Mouse (Mus musculus): ENCODE measurements around the gene Mertk.

Gene Mertk

DNA sequence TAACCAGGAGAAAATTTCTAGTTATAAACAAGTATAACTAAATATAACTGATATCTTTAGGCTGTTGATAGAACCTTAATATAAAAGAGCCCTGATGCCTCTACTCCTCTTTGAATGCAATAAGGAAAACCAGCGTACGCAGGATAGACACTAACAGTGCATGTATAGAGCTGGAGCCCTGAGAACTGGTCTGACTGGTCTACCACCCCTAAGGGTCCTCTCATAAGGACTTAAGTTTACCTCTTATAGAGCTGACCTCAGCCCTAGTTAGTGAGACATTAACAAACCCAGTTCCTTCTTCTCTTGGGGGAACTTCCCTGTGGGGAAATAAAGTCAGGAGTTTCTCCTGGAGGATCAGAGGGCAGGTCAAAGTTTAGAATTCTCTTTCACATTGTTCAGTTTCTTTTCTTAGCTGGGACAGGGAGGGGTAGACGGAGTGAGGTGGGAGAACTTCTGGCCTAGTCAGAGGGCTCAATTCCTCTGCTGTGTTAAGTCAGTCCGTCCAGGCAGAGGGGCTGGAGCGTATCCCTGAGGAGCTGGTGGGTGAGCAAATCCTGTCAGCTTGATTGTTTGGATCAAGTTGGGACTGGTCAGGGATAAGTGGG, 23.5 kb downstream of the Mertk start:
- no peak for DNase-seq (ENCODE audit: low spot score in 2 of 2)

DNA sequence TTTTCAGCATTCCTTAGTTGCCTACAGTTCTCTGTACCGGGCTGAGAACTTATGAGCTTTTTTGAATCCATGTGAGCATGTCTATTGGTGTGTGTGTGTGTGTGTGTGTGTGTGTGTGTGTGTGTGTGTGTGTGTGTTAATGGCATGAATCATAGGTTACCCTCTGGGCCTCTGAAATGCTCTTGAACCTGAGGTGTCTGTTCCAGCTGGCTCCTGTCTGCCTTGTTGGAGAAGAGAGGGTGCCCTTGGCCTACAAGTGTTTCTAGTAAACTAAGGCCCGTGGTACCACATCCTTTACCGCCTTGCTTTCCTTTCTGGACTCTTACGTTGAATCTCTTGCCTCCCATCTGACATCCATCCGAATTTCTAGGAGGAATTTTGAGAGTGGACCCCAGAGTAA, 27.3 kb downstream of the Mertk start:
- DNase-seq (ENCODE audit: low spot score in 2 of 2), result no peak

DNA sequence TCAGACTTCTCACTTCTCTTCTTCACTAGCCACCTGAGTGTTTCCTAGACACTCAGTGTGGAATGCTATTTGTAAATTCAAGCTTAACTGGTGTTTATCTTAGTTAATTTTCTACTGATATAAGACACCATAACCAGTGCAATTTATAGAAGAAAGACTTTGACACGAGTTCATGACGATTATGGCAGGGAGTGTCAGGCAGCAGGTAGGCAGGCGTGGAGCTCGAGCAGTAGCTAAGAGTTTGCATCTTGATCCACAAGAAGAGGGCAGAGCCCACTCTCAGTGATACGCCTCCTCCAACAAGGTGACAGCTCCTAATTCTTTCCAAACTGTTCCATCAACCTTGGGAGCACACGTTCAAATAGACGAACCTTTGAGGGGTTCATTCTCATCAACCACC, 27.9 kb downstream of the Mertk start:
- DNase-seq (ENCODE audit: low spot score in 2 of 2), result no peak

DNA sequence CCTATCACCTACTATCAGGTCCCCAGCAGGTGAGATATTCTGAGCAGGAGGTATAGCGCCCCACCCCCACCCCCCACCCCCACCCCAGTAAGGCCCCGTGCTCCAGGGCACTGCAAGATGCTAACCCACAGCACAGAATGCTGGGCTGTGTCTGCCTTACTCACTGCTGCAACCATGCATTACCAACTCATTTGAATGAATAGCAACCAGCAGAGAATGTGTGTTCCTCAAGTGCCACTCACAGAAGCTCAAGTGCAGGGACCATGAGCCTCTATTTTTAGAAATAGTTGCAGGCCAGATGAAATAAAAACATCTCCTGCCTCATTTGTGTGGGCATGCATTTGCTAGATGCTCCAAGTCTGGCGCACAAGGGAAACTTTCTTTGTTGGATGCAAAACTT, 28.8 kb downstream of the Mertk start:
- DNase-seq (ENCODE audit: low spot score in 2 of 2), result no peak

DNA sequence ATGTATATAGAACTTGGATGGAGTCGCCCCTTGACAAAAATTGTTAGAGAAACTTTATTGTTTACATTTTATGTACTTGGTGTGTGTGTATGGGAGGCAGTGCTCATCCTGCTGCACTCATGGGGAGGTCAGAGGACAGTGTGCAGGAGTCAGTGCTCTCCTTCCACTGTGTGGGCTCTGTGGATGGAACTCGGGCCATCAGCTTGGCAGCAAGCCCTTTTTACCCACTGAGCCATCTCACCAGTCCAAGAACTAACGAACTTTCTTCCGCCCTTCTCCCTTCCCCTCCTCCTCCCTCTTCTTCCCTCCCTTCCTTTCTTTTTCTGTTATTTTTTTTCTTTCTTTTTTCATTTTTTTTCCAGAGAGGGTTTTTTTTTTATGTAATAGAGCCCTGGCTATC, 29.3 kb downstream of the Mertk start:
- no peak for DNase-seq (ENCODE audit: low spot score in 2 of 2)

DNA sequence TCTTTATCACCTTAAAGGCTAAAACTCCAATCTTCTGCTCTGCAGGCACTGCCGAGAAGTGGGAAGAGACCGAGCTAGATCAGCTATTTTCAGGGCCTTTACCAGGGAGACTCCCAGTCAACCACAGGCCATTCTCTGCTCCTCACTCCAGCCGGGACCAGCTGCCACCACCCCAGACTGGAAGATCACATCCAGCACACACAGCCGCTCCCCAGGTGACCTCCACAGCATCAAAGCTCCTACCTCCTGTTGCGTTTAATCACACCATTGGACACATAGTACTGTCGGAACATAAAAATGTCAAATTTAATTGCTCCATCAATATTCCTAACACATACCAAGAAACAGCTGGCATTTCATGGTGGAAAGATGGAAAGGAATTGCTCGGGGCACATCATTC, 30.4 kb downstream of the Mertk start:
- DNase-seq (ENCODE audit: low spot score in 2 of 2), result no peak

DNA sequence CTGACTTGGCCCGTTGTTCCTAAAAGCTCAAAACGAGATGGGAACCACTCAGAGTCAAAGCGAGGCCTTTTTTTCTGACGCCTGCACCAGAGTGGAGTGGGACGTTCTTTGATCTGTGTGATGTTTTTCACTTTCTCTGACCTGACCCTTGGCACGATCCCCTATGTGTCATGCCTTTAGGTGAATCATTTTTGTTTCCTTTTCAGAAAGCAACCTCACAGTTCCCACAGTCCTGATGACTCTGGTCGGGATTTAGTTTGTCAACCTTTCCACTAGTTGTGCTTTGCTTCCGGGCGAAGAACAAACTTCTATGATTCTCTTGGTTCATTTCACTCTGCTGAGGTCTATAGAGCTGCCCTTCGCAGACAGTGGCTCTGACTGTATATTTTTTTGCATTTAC, 32.8 kb downstream of the Mertk start:
- DNase-seq (ENCODE audit: low spot score in 2 of 2), result no peak

DNA sequence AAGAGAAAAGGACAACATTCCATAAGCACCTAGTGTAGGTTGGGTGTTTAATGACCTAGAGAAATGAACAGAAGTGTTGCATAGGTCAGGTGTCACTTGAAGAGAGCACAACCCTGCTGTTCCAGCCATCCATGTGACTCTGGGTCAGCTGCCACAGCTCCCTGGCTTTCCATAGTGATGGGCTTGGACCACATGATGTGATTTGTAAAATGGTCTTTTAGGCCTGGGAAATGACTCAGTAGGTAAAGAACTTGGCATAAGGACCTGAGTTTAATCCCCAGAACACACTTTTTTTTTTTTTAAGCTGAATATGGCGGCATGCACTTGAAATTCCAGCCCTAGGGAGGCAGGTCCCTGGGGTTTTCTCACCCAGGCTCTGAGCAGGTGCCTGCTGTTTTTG, 33.2 kb downstream of the Mertk start:
- no peak for DNase-seq (ENCODE audit: low spot score in 2 of 2)

DNA sequence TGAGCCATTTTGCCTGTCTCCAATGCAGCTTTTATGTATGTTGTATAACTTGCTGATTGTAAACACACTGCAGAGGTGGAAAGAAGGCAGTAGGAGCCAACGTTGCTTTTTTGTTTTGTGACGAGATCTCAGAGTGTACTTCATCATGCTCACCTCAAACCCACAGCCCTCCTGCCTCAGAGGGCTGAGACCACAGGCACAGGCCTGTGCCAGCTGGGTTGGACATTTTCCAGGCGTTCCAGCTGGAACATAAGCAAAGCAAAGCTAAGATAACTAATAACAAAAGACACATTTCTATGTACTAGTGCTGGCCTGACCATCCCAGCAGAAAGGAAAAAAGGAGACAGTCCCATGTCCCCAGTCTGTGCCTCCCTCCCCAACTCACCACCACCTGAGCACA, 36.3 kb downstream of the Mertk start:
- DNase-seq (ENCODE audit: low spot score in 2 of 2), result no peak

DNA sequence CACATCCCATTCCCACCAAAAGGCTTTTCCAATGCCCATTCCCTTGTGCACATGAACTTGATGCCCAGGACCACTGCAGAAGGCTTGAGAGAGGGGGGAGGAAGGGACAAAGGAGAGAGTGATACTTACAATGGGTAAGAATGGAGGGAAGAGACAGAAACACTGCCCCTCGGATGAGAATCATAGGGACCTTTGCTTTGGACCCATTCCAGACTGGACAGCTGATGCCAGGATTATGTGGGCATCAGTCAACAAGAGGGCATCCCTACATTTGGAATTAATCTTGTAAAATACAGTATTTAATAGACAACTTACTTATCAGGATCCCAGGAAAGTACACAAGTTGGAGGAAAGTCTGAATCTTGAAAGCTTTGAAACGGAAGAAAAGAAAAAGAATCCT, 38.3 kb downstream of the Mertk start:
- DNase-seq (ENCODE audit: low spot score in 2 of 2), result no peak

DNA sequence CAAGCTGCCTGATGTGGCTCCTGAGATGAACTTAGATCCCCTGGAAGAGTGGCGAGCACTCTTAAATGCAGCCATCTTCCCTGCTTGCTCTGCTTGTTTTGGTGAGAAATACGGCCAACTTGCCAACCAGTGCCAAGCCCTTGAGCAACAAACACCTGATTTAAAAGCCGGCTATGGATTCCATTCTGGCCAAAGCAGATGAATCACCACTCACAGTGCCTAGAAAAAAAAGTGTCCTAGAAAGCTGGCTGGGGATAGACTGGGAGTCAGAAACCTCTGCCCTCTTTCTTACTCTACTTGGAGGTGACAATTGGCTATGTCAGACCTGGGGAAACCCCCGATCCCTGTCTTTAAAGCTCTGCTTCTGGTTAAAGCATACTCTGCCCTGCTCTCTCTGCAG, 39.0 kb downstream of the Mertk start:
- DNase-seq (ENCODE audit: low spot score in 2 of 2), result no peak

DNA sequence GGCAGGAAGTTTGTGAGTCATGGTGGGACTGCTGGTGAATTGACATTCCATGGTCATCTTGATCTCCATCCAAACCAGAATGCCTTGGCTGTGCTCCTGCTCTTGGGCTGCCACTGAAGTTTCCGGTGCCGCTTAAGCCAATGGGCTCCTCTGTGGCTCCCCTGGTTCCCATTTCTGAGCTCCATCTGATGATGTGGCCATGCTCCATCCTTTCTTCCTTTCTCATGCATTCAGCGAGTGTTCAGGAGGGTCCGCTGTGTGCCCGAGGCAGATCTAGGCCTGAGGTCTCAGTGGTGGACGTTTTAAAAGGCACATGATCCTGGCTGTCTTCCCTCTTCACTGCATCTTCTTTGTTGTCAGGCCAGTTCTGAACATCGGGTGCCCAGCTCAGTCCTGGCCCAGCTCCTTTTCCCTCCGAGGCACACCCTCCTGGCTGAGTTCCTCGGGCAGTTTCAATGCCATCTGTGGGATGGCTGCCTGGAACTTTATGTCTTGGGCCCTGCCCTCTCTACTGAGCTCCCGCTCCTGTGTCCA, 40.0 kb downstream of the Mertk start:
- DNase-seq (ENCODE audit: low spot score in 2 of 2), result no peak

DNA sequence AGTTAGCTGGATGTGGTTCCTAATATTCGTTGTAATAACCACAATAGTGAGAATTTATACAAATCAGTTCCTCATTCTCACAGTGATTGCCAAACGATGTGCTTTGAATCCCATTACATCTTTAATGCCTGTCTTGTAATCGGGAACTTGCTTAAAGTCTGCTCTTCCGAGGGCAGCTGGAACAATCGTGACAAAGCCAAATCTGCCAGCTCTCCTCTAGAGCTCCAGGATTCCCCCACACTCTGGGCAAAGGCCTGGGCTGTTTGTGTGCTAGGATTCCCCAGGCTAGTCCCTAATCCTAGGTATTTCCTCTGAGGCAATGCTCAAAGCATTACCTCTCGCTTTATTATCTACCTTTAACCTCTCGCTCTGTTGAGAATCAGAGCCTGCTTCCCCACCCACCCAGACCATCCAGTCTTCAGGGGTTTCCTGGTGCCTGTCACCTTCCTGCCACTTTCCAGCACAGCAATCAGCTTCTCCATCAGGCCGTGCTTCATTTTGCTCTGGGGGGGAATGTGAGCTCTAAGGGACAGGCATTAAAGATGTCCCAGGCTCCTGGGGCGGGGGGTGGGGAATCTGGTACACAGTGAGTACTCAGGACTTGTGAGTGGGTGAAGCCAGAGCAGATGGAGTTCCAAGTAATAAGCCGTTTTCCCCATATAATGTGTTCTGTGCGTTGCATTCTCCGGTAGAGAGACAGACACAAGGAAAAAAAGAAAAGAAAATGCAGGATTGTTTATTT, 47.3 kb downstream of the Mertk start:
- no peak for DNase-seq (ENCODE audit: low spot score in 2 of 2)

DNA sequence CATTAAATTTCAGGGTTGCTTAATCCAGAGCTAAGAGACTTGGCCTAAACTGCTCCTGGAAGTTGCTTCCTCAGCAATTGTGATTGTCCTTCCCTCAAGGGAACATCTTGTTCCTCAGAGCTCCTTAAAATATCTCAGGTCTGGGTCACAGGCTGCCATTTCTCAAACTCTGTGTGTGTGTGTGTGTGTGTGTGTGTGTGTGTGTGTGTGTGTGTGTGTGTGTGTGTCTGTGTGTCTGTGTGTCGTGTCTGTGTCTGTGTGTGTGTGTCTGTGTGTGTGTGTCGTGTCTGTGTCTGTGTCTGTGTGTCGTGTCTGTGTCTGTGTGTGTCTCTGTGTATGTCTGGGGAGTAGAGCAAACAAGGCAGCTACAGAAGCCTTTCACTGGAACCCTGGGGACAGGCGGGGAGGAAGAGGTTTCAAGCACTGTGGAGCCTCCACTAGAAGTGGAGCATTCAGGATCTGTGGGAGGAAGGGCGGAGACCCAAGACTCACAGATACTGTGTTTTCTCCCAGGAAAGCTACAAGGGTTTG, 47.9 kb downstream of the Mertk start:
- DNase-seq (ENCODE audit: low spot score in 2 of 2), result no peak

DNA sequence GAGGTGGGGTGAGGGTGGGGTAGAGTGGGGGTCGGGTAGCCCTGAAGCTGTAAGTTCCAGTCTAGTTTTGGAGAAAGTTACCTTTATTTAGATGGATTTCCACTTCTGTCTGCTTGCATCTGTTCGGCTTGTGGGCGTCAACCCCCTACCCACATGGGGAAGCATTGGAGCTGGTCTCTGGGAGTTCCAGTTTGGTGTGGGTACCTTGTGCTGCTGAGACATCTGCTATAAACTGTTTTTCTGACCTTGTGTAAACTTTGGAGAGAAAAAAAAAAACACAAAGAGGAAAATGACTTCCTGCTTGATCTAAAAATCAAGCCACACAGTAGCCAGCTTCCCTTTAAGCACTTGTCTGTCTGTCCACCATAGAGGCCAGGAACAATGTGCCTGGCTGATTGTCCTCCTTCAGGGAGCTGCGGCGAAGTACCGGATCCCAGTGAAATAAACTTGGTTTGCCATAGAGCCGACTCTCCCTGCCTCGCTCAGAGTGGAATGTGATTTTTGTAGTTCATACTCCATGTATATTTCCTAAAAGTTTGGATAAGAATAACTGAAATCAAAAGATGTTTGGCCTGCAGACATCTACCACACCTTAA, 48.8 kb downstream of the Mertk start:
- DNase-seq (ENCODE audit: low spot score in 2 of 2), result no peak

DNA sequence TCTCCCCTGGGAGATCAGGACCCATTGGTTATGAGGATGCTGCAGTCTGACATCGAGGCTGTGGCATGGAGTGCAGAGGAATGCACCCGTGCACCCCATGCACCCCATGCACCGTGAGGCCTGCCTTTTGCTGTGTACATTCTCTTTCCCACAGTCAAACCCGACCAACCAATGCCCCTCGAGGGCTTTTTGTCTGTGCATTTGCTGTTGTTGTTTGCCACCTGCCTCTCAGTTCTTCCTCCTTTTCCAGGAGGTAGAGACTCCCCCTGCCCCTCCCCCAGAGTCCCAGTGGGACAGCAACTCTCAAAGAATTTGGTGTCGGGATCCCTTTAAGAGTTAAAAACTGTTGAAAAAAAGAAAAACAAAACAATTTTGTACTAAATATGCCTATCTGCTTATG, 49.4 kb downstream of the Mertk start:
- no peak for DNase-seq (ENCODE audit: low spot score in 2 of 2)

DNA sequence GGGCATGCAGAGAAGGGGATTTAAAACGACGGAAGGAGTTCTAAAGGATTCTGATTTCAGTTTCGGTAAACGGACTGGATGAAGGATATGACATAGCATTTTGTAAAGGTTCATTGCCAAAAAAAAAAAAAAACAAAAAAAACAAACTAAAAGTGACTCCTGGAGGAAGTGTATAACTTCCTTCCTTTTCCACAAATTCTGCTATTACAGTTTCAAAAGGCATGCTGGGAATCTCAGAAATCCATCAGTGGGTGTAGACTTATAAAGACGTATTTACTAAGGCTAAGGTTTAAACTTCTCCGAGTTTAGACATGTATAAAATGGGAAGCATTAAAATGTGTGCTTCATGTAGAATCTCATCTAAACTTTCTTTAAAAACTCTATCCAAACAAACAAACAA, 52.3 kb downstream of the Mertk start:
- DNase-seq (ENCODE audit: low spot score in 2 of 2), result no peak

DNA sequence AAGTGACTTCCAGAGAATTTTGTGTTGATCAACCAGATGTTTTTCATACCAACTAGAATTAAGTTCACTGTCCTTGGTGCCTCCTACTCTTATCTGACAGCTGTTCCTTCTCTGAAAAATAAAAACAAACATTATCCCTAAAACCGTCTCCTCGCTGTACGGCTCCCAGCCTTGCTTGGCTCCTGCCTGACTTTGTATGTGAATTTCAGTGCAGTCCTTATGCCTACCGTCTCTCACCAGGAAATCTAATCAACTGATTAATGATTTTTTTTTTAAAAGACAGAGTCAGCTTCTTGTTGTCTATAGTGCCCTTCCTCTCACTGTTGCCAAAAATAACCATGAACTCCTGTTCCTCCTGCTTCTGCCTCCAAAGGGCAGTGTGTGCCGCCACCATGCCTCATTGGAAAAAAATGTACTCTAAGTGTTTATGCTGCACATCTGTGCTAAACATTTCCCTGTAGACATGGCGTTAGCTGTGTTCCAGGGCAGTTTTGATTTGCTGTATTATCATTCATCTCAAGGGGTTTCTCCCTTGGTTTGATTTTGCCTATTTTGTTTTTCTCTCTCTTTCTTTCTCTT, 54.6 kb downstream of the Mertk start:
- DNase-seq (ENCODE audit: low spot score in 2 of 2), result no peak

DNA sequence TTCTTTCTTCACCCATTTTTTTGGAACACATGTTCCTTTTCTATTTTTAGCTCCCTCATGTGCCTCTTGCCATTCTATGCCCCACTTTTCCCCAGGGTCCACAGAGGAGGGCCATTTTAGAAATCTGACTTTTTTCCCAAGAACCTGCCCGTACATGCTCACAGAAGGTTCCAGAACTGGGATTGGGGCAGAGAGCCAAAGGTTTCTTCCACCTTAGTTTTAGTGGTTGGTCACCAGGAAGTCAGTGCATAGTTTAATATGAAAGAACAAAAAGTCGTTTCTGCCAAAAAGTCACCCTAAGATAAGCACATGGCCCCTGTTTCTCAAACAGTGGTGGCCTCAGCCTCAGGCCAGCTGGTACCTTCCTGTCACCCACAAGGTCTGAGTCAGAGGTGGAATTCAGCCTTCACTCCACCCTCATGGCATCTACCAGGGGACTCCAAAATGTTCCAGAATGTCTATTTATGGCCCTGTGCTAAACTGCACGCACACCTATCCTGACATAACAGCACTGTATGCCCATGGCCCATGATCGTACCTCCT, 56.5 kb downstream of the Mertk start:
- DNase-seq (ENCODE audit: low spot score in 2 of 2), result no peak

DNA sequence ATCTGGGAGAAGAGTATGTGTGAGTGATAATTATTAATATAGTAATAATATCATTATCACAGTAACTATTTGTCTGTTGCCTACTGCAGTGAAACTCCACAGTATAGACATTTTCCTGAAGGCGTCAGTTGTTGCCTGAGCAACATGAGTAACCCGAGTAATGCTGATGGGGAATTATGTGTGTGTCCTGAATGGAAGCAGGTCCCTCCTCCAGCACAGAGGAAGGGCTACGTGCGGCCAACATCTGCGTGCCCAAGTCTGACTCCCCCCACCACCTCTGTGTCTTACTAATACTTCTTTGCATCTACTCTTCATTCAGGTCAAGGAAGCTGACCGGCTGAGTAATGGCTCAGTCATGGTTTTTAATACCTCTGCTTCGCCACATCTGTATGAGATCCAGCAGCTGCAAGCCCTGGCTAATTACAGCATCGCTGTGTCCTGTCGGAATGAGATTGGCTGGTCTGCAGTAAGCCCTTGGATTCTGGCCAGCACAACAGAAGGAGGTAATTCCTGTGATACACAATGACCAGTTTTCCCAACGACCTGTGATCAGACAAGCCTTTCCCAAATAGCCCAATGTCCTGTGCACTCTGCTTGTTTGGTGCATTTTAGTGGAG, 60.1 kb downstream of the Mertk start:
- DNase-seq (ENCODE audit: low spot score in 2 of 2), result no peak

DNA sequence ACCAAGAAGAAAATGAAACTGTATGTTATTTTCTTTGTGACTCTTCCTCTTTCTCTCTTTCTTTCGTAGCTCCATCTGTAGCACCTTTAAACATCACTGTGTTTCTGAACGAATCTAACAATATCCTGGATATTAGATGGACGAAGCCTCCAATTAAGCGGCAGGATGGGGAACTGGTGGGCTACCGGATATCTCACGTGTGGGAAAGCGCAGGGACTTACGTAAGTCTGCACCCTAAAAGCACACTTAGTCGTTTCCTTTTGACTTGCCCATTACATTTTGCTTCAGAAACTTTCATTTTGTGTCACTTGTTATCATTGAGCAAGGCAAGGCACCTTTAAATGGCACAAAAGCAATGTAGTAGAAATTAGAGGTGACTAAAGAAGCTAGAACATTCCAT, 63.3 kb downstream of the Mertk start:
- DNase-seq (ENCODE audit: low spot score in 2 of 2), result no peak

DNA sequence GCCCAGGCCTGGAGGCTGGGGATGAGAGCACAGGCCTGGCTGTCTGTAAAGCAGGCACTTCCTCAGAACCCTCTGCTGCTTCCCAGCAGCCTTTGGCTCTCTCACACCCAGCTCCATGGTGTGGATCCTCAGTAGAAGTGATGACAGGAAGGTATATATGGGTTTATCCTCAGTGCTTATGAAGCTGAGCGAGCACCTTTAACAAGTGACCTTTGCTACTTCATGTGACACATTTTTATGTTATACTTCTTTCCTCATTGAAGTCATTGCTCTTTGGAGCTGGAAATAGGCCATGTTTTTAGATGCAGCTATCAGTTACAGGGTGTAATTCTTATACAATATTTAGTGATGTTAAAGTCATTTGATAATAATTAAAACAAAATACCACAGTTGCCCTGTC, 67.0 kb downstream of the Mertk start:
- DNase-seq (ENCODE audit: low spot score in 2 of 2), result no peak

Measured in thymus, postnatal 10 days (tissue).